Mouse (Mus musculus): ENCODE results near the gene Tbc1d22a.

- TF ChIP-seq CTCF (IDR thresholded peaks at IDR 0.05; ENCODE audit: insufficient read depth, low read depth, low read length) (no peak), POLR2A (IDR thresholded peaks at IDR 0.05; ENCODE audit: insufficient read depth, low read depth, low read length) (no peak)
Measured at GRCm38 (mm10) chr15:86172124-86172523, 42.1 kb upstream of the Tbc1d22a start.

All from olfactory bulb, adult 2 months (tissue).